Mouse (Mus musculus) CD8-positive naive resting alpha-beta T cell, adult 2 months (primary cell): ENCODE results near the gene Fdx1l.

Experiments
- DNase-seq, 2 experiments: peaks; one replicate each; pipeline ENCODE4 v3.0.0; 2022; ENCODE audit warnings: low read depth in 2 of 2, low spot score in 2 of 2

Fdx1l gene

GRCm38 (mm10) chr9:21029291-21030054 is 43.9 kb downstream of the Fdx1l start, which contains the start of gene Icam4:
Gene Icam4 (plus strand): TSS chr9:21029373.
- DNase-seq, result peak; percentile 68 to 72

GRCm38 (mm10) chr9:21028560-21029110 is 44.8 kb downstream of the Fdx1l start:
- DNase-seq, result no peak

GRCm38 (mm10) chr9:21027774-21028290 is 45.6 kb downstream of the Fdx1l start:
- DNase-seq, result no peak

GRCm38 (mm10) chr9:21026849-21027248 is 46.6 kb downstream of the Fdx1l start:
- no peak for DNase-seq

- DNase-seq, result no peak
Observed at GRCm38 (mm10) chr9:21025258-21025810, 48.1 kb downstream of the Fdx1l start.

GRCm38 (mm10) chr9:21022726-21023125 is 50.7 kb downstream of the Fdx1l start:
- DNase-seq, result no peak

GRCm38 (mm10) chr9:21022288-21022687 is 51.1 kb downstream of the Fdx1l start:
- no peak for DNase-seq

GRCm38 (mm10) chr9:21021363-21021762 is 52.1 kb downstream of the Fdx1l start:
- DNase-seq, result no peak

GRCm38 (mm10) chr9:21018600-21018999 is 54.8 kb downstream of the Fdx1l start:
- DNase-seq, result no peak
